Comparison of ENCODE assay signal across 25 mouse cellular contexts in genomic region chr11:16612524-16612923, GRCm38 (mm10).
DNase-seq lines count a peak whose midpoint lies in the region; ATAC-seq and TF ChIP-seq lines count a peak whose summit lies in the region.
"Had no signal": no experiment of that assay in that cellular context is flagged by ENCODE, and none has a peak within 500 bp of the region (broad histone marks: within the 10 kb centered on the region; RNA-seq: fewer than 3 reads in every experiment).

No protein-coding gene starts in this region.

- H3K4me3 ChIP-seq in embryonic facial prominence, embryonic 13.5 days: no peak overlapping the region
- H3K4me3 ChIP-seq in embryonic facial prominence, embryonic 10.5 days: no peak overlapping the region
- H3K4me3 ChIP-seq: heart, adult 2 months; heart, embryonic 10.5 days; heart, embryonic 13.5 days had no signal

- no peak for DNase-seq in embryonic facial prominence, embryonic 10.5 days (ENCODE audit: low spot score)
- DNase-seq in brain, embryonic 14.5 days (ENCODE audit: low read depth): peak; percentile 10
- DNase-seq in fat pad, adult 2 months (ENCODE audit: extremely low read depth, low read depth, low spot score): peak; percentile 45
- no peak for DNase-seq in urinary bladder, adult 18-20 months (ENCODE audit: low spot score in 2 of 2)
- no peak for DNase-seq in lung, postnatal 36 days
- DNase-seq: adrenal gland, postnatal 10 days; adrenal gland, postnatal 36 days; cerebellum, adult 11 months; cerebellum, adult 2 months; cerebellum, postnatal 36 days; embryo, embryonic 11 days; forebrain, postnatal 0 days; gastrocnemius, postnatal 36 days; heart, adult 2 months; heart, postnatal 14 days; heart, postnatal 4 days had no signal

- no peak for TF ChIP-seq CTCF in brain, embryonic 14.5 days (IDR thresholded peaks at IDR 0.05; ENCODE audit: borderline replicate concordance, extremely low read depth, insufficient read depth, insufficient read length)

- H3K9ac ChIP-seq in embryonic facial prominence, embryonic 13.5 days: no peak overlapping the region
- H3K9ac ChIP-seq: forebrain, postnatal 0 days; heart, embryonic 13.5 days; hindbrain, embryonic 14.5 days had no signal

- H3K4me2 ChIP-seq in embryonic facial prominence, embryonic 13.5 days: no peak overlapping the region
- H3K4me2 ChIP-seq: heart, embryonic 13.5 days; hindbrain, embryonic 14.5 days had no signal

- 0 out of 2 replicates have a peak, but pooled peaks have one; percentile 59 for ATAC-seq in embryonic facial prominence, embryonic 13.5 days (ENCODE audit: insufficient number of reproducible peaks, insufficient read depth, low FRiP score, low TSS enrichment, low read depth)
- ATAC-seq: activated CD4-positive, CD25-positive, alpha-beta regulatory T cell, adult 4 months; forebrain, embryonic 14.5 days; forebrain, postnatal 0 days; hindbrain, postnatal 0 days; inflammation-experienced regulatory T-cells, adult 6 months; intestine, embryonic 16.5 days had no signal

- no peak overlapping the region for H3K27ac ChIP-seq in embryonic facial prominence, embryonic 13.5 days
- H3K27ac ChIP-seq in embryonic facial prominence, embryonic 10.5 days (replicated peaks): no peak overlapping the region
- H3K27ac ChIP-seq: heart, adult 2 months; heart, embryonic 10.5 days; heart, embryonic 13.5 days; hindbrain, embryonic 14.5 days; hindbrain, postnatal 0 days had no signal

- H3K27me3 ChIP-seq in embryonic facial prominence, embryonic 13.5 days: no peaks in the 10 kb centered on the region
- H3K27me3 ChIP-seq in embryonic facial prominence, embryonic 10.5 days (replicated peaks; ENCODE audit: low read depth, poor library complexity, severe bottlenecking): no peaks in the 10 kb centered on the region
- H3K27me3 ChIP-seq: heart, embryonic 13.5 days had no signal

- H3K9me3 ChIP-seq in embryonic facial prominence, embryonic 13.5 days: no peaks in the 10 kb centered on the region
- H3K9me3 ChIP-seq in embryonic facial prominence, embryonic 10.5 days: no peaks in the 10 kb centered on the region
- H3K9me3 ChIP-seq: heart, embryonic 10.5 days; heart, embryonic 13.5 days had no signal

- H3K4me1 ChIP-seq in embryonic facial prominence, embryonic 13.5 days: no peaks in the 10 kb centered on the region
- H3K4me1 ChIP-seq in embryonic facial prominence, embryonic 10.5 days: no peaks in the 10 kb centered on the region
- H3K4me1 ChIP-seq: heart, embryonic 10.5 days; heart, embryonic 13.5 days had no signal

- 62% methylated on average over 3 of the region's 3 CpGs for WGBS in embryonic facial prominence, embryonic 13.5 days
- WGBS in embryonic facial prominence, embryonic 10.5 days: 68% methylated on average over 3 of the region's 3 CpGs

- TF ChIP-seq POLR2A in brain, embryonic 14.5 days (IDR thresholded peaks at IDR 0.05; ENCODE audit: borderline replicate concordance, extremely low read depth, insufficient read depth, insufficient read length, poor library complexity, severe bottlenecking): no peak

- H3K36me3 ChIP-seq in embryonic facial prominence, embryonic 13.5 days: no peaks in the 10 kb centered on the region
- H3K36me3 ChIP-seq in embryonic facial prominence, embryonic 10.5 days (replicated peaks): no peaks in the 10 kb centered on the region
- H3K36me3 ChIP-seq: heart, embryonic 10.5 days; heart, embryonic 13.5 days had no signal

Comparison
In these comparisons a context has a peak if more than half of its experiments do, and no peak if none do; other contexts are left out.
1. DNase-seq: peak in brain, embryonic 14.5 days (single experiment) and fat pad, adult 2 months (single experiment); none in embryonic facial prominence, embryonic 10.5 days (single experiment), urinary bladder, adult 18-20 months (0 of 2) and lung, postnatal 36 days (single experiment).